Mouse (Mus musculus) cortical plate, adult 2 months (tissue): ENCODE measurements around the gene Npr1. TPM values are rescaled to one million over a fixed set of nuclear protein-coding genes. Genes with fewer than 3 reads are reported as not detected.

Experiments used
- H3K27ac ChIP-seq: fragments of 200-500 bp; 2 replicates; pipeline ENCODE4 v1.5.1; 2012; ENCODE audit warnings: low read length, control low read depth, inconsistent platforms; ENCODE audit not compliant: insufficient read depth
- H3K4me1 ChIP-seq: fragments of 200-500 bp; 2 replicates; pipeline ENCODE4 v1.6.1; 2011; ENCODE audit warnings: low read length; ENCODE audit not compliant: control insufficient read depth, insufficient read depth
- H3K4me3 ChIP-seq: fragments of 200-500 bp; 2 replicates; pipeline ENCODE4 v1.5.1; 2011; ENCODE audit warnings: mild to moderate bottlenecking, low read length, control low read depth; ENCODE audit not compliant: insufficient read depth
- CTCF ChIP-seq: fragments of 200-500 bp; IDR thresholded peaks from 2 replicates; pipeline ENCODE4 v1.5.1; 2011; ENCODE audit warnings: mild to moderate bottlenecking, control low read depth, low read length; ENCODE audit not compliant: insufficient read depth; ENCODE audit errors: extremely low read depth
- POLR2A ChIP-seq: fragments of 200-500 bp; IDR thresholded peaks from 2 replicates; pipeline ENCODE4 v1.6.1; 2011; ENCODE audit warnings: mild to moderate bottlenecking, low read length, control low read depth; ENCODE audit not compliant: insufficient read depth; ENCODE audit errors: extremely low read depth
- polyA plus RNA-seq: library from polyadenylated mRNA; depleted of rRNA; stranded (reverse); fragments of >200 nt; gene quantifications from 2 replicates; pipeline ENCODE4 v1.2.3, GENCODE M21; 2012

Gene Npr1
- polyA plus RNA-seq, 1 experiment, result 3.3 TPM

DNA sequence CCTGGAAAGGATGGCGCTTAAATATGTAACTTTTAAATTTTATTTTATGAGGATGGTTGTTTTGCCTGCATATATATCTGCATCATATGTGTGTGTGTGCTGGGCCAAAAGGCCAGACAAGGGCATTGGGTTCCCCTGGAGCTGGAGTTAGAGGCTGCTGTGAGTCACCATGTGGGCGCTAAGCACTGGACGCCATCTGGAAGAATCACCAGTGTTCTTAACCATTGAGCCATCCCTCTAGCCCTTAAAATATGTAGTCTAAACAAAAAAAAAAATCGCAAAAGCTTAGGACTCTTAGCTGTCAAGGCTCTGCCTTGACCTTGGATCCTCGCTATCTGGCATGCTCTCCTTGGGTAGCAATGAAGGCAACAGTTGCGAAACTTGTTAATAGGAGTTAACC is 22.9 kb upstream of the Npr1 start:
- H3K4me3 ChIP-seq, result no peak overlapping the region
- H3K27ac ChIP-seq, result no peak overlapping the region
- H3K4me1 ChIP-seq, result no peaks in the 10 kb centered on the region
- no peak for TF ChIP-seq POLR2A
- no peak for TF ChIP-seq CTCF

GRCm38 (mm10) chr3:90486998-90487397 is 21.3 kb upstream of the Npr1 start:
- Histone ChIP-seq H3K4me3 (no peak overlapping the region), H3K4me1 (no peaks in the 10 kb centered on the region), H3K27ac (no peak overlapping the region)
- no peak for TF ChIP-seq POLR2A

- no peak within 1 kb of the TSS for H3K27ac ChIP-seq
- peaks cover 1% of the 10 kb centered on the region; the same call in 1 of the 2 replicates for H3K4me1 ChIP-seq
- TF ChIP-seq POLR2A, result peak; percentile 93
- TF ChIP-seq CTCF, result peak; percentile 55; the same call in 1 of the 2 replicates
- peak within 1 kb of the TSS; percentile 54 for H3K4me3 ChIP-seq
Measured at GRCm38 (mm10) chr3:90475831-90476611, 10.4 kb upstream of the Npr1 start, which contains the start of gene Ilf2. Ilf2 (plus strand) TSS chr3:90476126.

- TF ChIP-seq POLR2A, result no peak
- no peak for TF ChIP-seq CTCF
- Histone ChIP-seq H3K4me1 (peaks cover 1% of the 10 kb centered on the region; the same call in 1 of the 2 replicates), H3K27ac (no peak overlapping the region), H3K4me3 (peak overlapping the region; percentile 18)
Measured at GRCm38 (mm10) chr3:90475151-90475830, 9.6 kb upstream of the Npr1 start.

DNA sequence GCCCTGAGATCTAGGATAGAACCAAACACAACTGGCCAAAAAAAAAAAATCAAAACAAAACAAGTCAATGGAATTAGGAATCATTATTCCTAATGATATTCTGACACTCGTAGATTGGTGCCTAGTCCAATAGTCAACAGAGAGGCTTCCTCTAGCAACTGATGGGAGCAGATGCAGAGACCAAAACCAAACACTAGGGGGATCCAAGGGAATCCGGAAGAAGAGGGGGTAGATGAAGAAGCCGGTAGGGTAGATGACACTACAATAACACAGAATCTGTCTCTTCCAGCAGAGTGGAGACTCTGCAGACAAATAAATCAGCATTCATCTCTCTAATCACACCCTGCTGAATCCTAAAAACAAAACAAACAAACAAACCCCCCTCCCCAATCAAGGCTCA is 6.5 kb upstream of the Npr1 start:
- H3K4me3 ChIP-seq, result no peak overlapping the region
- TF ChIP-seq POLR2A (no peak), CTCF (peak; percentile 33; the same call in 1 of the 2 replicates)

DNA sequence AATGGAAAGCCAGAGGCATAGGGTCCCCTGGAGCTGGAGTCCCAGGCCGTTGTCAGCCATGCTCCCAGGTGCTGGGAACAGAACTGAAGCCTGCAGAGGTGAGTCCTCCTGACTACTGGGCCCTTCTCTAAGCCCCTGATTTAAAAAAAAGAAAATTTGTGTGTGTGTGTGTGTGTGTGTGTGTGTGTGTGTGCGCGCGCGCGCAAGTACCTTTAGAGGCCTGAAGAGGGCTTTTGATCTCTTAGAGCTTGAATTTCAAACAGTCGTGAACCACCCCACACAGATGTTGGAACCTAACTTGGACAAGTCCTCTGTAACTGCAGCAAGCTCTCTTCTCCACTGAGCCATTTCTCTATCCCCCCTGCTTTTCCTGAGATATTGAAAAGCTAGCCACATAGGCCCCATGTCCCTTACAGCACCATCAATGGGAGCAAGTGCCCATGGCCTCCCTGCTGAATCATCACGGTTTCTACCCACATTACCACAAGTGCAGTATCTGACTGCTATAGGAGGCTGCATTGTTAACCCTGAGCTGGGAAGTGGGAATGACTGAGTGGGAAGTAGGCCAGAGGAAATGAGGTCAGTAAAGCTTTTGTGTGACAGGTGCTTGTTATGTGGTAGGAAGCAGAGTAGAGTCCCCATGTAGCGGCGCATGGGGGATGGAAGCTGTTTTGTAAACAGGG is 2.1 kb upstream of the Npr1 start:
- TF ChIP-seq POLR2A (no peak), CTCF (no peak)
- Histone ChIP-seq H3K4me1 (no peaks in the 10 kb centered on the region), H3K27ac (no peak overlapping the region), H3K4me3 (no peak overlapping the region)

More for the DNA sequence above, 6.5 kb upstream of the Npr1 start:
- H3K27ac ChIP-seq, result no peak overlapping the region
- peaks cover 1% of the 10 kb centered on the region; the same call in 1 of the 2 replicates for H3K4me1 ChIP-seq

GRCm38 (mm10) chr3:90466311-90466766 is 673 bp upstream of the Npr1 start:
- Histone ChIP-seq H3K4me3 (peak overlapping the region; percentile 35; the same call in 1 of the 2 replicates), H3K4me1 (no peaks in the 10 kb centered on the region), H3K27ac (no peak overlapping the region)
- peak; percentile 93 for TF ChIP-seq CTCF
- TF ChIP-seq POLR2A, result no peak

GRCm38 (mm10) chr3:90465081-90465685 is 483 bp downstream of the Npr1 start:
- Histone ChIP-seq H3K4me3 (peak overlapping the region; percentile 35), H3K4me1 (no peaks in the 10 kb centered on the region), H3K27ac (no peak overlapping the region)
- no peak for TF ChIP-seq CTCF
- TF ChIP-seq POLR2A, result no peak

GRCm38 (mm10) chr3:90464552-90465080 is 1.1 kb downstream of the Npr1 start:
- Histone ChIP-seq H3K4me1 (no peaks in the 10 kb centered on the region), H3K27ac (no peak overlapping the region), H3K4me3 (no peak overlapping the region; the same call in 1 of the 2 replicates)
- TF ChIP-seq POLR2A (no peak), CTCF (no peak)
